Mouse (Mus musculus) myocyte (in vitro differentiated cells): ENCODE measurements around the gene Olfr1028.

ENCODE experiments used
- CEBPB ChIP-seq: IDR thresholded peaks from 2 replicates; pipeline ENCODE4 v1.6.1; 2011; ENCODE audit warnings: mild to moderate bottlenecking, moderate library complexity; ENCODE audit not compliant: poor library complexity, insufficient read depth, severe bottlenecking
- MAX ChIP-seq: IDR thresholded peaks from one replicate; pipeline ENCODE4 v1.6.1; 2011; ENCODE audit warnings: low read depth, mild to moderate bottlenecking, control low read depth
- MYOG ChIP-seq, 3 experiments: IDR thresholded peaks; one replicate each; pipeline ENCODE4 v1.6.1; 2011; ENCODE audit warnings: control low read depth in 2 of 3, low read depth in 2 of 3, mild to moderate bottlenecking in 2 of 3; ENCODE audit not compliant: insufficient read length in 2 of 3, control insufficient read depth in 1 of 3, insufficient read depth in 1 of 3
- POLR2A ChIP-seq: IDR thresholded peaks from one replicate; pipeline ENCODE4 v1.6.1; 2011; ENCODE audit warnings: low read depth, mild to moderate bottlenecking, control low read depth, moderate library complexity; ENCODE audit not compliant: insufficient read length
- POLR2AphosphoS2 ChIP-seq: IDR thresholded peaks from one replicate; pipeline ENCODE4 v1.6.1; 2011; ENCODE audit warnings: low read depth, control low read depth; ENCODE audit not compliant: insufficient read length
- SRF ChIP-seq: IDR thresholded peaks from one replicate; pipeline ENCODE4 v1.6.1; 2011; ENCODE audit warnings: low read depth; ENCODE audit not compliant: control insufficient read depth, insufficient read length
- TCF12 ChIP-seq: IDR thresholded peaks from one replicate; pipeline ENCODE4 v1.6.1; 2011; ENCODE audit warnings: mild to moderate bottlenecking, control low read depth; ENCODE audit not compliant: poor library complexity, insufficient read depth, severe bottlenecking
- USF1 ChIP-seq: IDR thresholded peaks from one replicate; pipeline ENCODE4 v1.6.1; 2011; ENCODE audit warnings: low read depth, mild to moderate bottlenecking, control low read depth, moderate library complexity

- TF ChIP-seq POLR2A (no peak), POLR2AphosphoS2 (no peak), USF1 (no peak), TCF12 (no peak), SRF (no peak), CEBPB (no peak), MAX (no peak), MYOG (IDR thresholded peaks at IDR 0.05; ENCODE audit: control insufficient read depth in 1 of 3, insufficient read depth in 1 of 3, insufficient read length in 2 of 3, low read depth in 2 of 3) (no peak)
These were observed at the start of gene Olfr1028 for GRCm38 (mm10) chr2:85950137-85950536.
